ENCODE assay signal across 8 mouse cellular contexts in genomic region chr1:54665582-54666405, GRCm38 (mm10).
DNase-seq lines count a peak whose midpoint lies in the region; ATAC-seq lines count a peak whose summit lies in the region.

No protein-coding gene starts in this region.

- peak; percentile 40 for DNase-seq in adrenal gland, adult 2 months
- DNase-seq in adrenal gland, adult 8-10 months: no peak
- DNase-seq in urinary bladder, postnatal 14 days (ENCODE audit: low spot score): peak; percentile 22
- DNase-seq in urinary bladder, postnatal 10 days (ENCODE audit: low spot score): no peak
- DNase-seq in embryonic facial prominence, embryonic 14.5 days (ENCODE audit: low spot score): peak; percentile 85
- peak; percentile 77 for DNase-seq in lung, postnatal 10 days
- peak; percentile 65 for DNase-seq in skeletal muscle tissue, adult 2 months (ENCODE audit: low read depth, low spot score)

- no peak overlapping the region for H3K9ac ChIP-seq in embryonic facial prominence, embryonic 14.5 days (ENCODE audit: low read depth, low read length)

- ATAC-seq in embryonic facial prominence, embryonic 14.5 days (ENCODE audit: low read depth): no peak
- peak; percentile 93 for ATAC-seq in inflammation-experienced regulatory T-cells, adult 6 months

- no peaks in the 10 kb centered on the region for H3K9me3 ChIP-seq in embryonic facial prominence, embryonic 14.5 days (ENCODE audit: control insufficient read depth, low read length)

- H3K27ac ChIP-seq in embryonic facial prominence, embryonic 14.5 days (replicated peaks; ENCODE audit: low read depth, low read length): no peak overlapping the region

- H3K27me3 ChIP-seq in embryonic facial prominence, embryonic 14.5 days (replicated peaks; ENCODE audit: control insufficient read depth, insufficient read depth, low read length): no peaks in the 10 kb centered on the region

- no peak overlapping the region for H3K4me3 ChIP-seq in embryonic facial prominence, embryonic 14.5 days (ENCODE audit: low read depth, low read length)

- H3K4me1 ChIP-seq in embryonic facial prominence, embryonic 14.5 days (ENCODE audit: control insufficient read depth, insufficient read depth, low read length): no peaks in the 10 kb centered on the region

- 61% methylated on average over 8 of the region's 8 CpGs for WGBS in embryonic facial prominence, embryonic 14.5 days

- H3K4me2 ChIP-seq in embryonic facial prominence, embryonic 14.5 days (ENCODE audit: low read depth, low read length): no peak overlapping the region

- H3K36me3 ChIP-seq in embryonic facial prominence, embryonic 14.5 days (ENCODE audit: control insufficient read depth, insufficient read depth, low read length): peaks cover 39% of the 10 kb centered on the region

Comparison
In these comparisons a context has a peak if more than half of its experiments do, and no peak if none do; other contexts are left out.
1. DNase-seq: peak in adrenal gland, adult 2 months (single experiment), urinary bladder, postnatal 14 days (single experiment), embryonic facial prominence, embryonic 14.5 days (single experiment), lung, postnatal 10 days (single experiment) and skeletal muscle tissue, adult 2 months (single experiment); none in adrenal gland, adult 8-10 months (single experiment) and urinary bladder, postnatal 10 days (single experiment).